In genomic region chr7:62045743-62046451, GRCm38 (mm10) we compare ENCODE assay signal across 9 mouse cellular contexts.
DNase-seq lines count a peak whose midpoint lies in the region; ATAC-seq lines count a peak whose summit lies in the region.
"Had no signal": no experiment of that assay in that cellular context is flagged by ENCODE, and none has a peak within 500 bp of the region (broad histone marks: within the 10 kb centered on the region; RNA-seq: fewer than 3 reads in every experiment).

No protein-coding gene starts in this region.

- H3K9ac ChIP-seq in midbrain, embryonic 13.5 days (replicated peaks) = no peak overlapping the region

- H3K4me1 ChIP-seq in midbrain, embryonic 13.5 days (replicated peaks) = no peaks in the 10 kb centered on the region

- 0 out of 2 replicates have a peak, but pooled peaks cover 3% of the 10 kb centered on the region for H3K36me3 ChIP-seq in midbrain, embryonic 13.5 days

- peak; percentile 98 for ATAC-seq in midbrain, embryonic 13.5 days
- ATAC-seq: intestine, embryonic 16.5 days had no signal

- no peaks in the 10 kb centered on the region for H3K9me3 ChIP-seq in midbrain, embryonic 13.5 days

- DNase-seq in brain, adult 2 months (ENCODE audit: low read depth, low spot score) = peak; percentile 57
- peak; percentile 76 for DNase-seq in cerebellum, postnatal 14 days
- peak; percentile 29 for DNase-seq in layer of hippocampus, adult 11-12 months (ENCODE audit: low spot score)
- DNase-seq in spleen, postnatal 4 days (ENCODE audit: low spot score in 2 of 2) = no peak
- DNase-seq in urinary bladder, postnatal 14 days (ENCODE audit: low spot score) = no peak
- no peak for DNase-seq in testis, postnatal 10 days (ENCODE audit: low spot score)

- H3K4me3 ChIP-seq in midbrain, embryonic 13.5 days (replicated peaks) = no peak overlapping the region
- H3K4me3 ChIP-seq: erythroblast, embryonic 14.5 days had no signal

- H3K27me3 ChIP-seq in midbrain, embryonic 13.5 days = no peaks in the 10 kb centered on the region

- peak overlapping the region; percentile 87 for H3K27ac ChIP-seq in midbrain, embryonic 13.5 days

- 61% methylated on average over 3 of the region's 3 CpGs for WGBS in midbrain, embryonic 13.5 days

- 0 out of 2 replicates have a peak overlapping the region, but pooled peaks have one; percentile 26 for H3K4me2 ChIP-seq in midbrain, embryonic 13.5 days (replicated peaks)

Comparison
In these comparisons a context has a peak if more than half of its experiments do, and no peak if none do; other contexts are left out.
1. DNase-seq: peak in brain, adult 2 months (single experiment), cerebellum, postnatal 14 days (2 of 2) and layer of hippocampus, adult 11-12 months (single experiment); none in spleen, postnatal 4 days (0 of 2), urinary bladder, postnatal 14 days (single experiment) and testis, postnatal 10 days (single experiment).